Mouse (Mus musculus) layer of hippocampus, postnatal 25 days (tissue): ENCODE measurements around the gene Cyp2e1. TPM values are rescaled to one million over a fixed set of nuclear protein-coding genes. Genes with fewer than 3 reads are reported as not detected.

ENCODE experiments used
- DNase-seq, 2 experiments: peaks; one replicate each; pipeline ENCODE4 v3.0.0; 2022; ENCODE audit warnings: mixed read lengths in 2 of 2, low spot score in 1 of 2; ENCODE audit errors: extremely low spot score in 1 of 2
- total RNA-seq, 2 experiments: library from RNA; stranded (reverse); gene quantifications; 2 replicates each; pipeline ENCODE4 v1.2.3; 2021

Gene Cyp2e1
- total RNA-seq, 2 experiments from 2014 or later = not detected

- DNase-seq = no peak
Observed at GRCm38 (mm10) chr7:140802629-140803028, 39.1 kb downstream of the Cyp2e1 start.

DNA sequence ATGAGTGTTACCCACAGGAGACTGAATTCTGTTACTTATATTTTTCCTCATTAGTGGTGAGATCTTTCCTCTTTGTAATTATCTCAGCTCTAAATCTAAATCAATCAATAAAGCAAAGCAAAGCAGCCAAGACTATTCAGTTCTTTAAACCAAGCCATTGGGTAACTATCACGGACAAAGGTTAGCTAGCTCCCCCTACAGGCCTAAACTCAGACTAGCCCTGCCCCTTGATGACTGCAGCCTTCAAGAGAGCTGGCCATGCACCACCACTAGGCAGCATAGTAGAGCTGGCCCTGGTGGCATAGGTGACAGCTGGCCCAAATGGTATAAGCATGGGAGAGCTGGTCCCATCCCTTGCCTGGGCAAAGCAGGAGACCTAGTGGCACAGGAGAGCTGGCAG is 42.2 kb downstream of the Cyp2e1 start:
- DNase-seq = peak in 1 of 2 experiments; percentile 48

- no peak for DNase-seq
Observed at GRCm38 (mm10) chr7:140810496-140810895, 47.0 kb downstream of the Cyp2e1 start.

- DNase-seq = no peak
Observed at GRCm38 (mm10) chr7:140811714-140812113, 48.2 kb downstream of the Cyp2e1 start.

DNA sequence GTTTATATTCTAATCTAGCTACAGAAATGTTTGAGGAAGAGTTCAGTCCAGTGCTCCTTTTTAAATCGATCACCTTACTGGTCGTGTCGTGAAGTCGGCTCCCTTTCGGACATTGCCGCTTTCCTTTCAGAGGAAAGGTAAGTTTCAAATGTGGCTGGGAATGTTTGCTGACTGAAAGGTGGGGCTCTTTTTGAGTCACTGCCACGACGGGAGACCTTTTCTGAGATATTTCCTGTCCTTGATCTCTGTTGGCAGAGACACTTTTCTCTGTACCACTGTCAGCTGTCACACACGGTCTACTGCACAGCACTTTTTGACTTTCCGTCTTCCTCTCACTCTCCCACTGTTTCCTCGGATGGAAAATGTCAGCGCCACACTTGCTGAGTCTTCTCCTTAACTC is 49.3 kb downstream of the Cyp2e1 start:
- no peak for DNase-seq

- DNase-seq = no peak
Observed at GRCm38 (mm10) chr7:140820173-140820572, 56.6 kb downstream of the Cyp2e1 start.

DNA sequence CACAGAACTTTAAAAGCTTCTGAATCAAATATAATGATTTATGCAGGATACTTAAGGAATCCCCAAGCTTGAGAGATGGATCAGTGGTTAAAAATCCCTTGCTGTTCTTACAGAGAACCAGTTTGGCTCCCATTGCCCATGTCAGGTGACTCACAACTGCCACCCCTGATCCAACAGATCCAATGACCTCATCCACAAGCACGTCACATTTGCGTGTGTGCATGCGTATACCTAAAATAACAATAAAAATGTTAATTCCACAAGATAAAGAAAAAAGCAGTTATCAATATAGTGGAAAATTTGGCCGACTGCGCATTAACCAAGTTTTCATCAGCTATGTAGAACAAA is 57.7 kb downstream of the Cyp2e1 start:
- no peak for DNase-seq

DNA sequence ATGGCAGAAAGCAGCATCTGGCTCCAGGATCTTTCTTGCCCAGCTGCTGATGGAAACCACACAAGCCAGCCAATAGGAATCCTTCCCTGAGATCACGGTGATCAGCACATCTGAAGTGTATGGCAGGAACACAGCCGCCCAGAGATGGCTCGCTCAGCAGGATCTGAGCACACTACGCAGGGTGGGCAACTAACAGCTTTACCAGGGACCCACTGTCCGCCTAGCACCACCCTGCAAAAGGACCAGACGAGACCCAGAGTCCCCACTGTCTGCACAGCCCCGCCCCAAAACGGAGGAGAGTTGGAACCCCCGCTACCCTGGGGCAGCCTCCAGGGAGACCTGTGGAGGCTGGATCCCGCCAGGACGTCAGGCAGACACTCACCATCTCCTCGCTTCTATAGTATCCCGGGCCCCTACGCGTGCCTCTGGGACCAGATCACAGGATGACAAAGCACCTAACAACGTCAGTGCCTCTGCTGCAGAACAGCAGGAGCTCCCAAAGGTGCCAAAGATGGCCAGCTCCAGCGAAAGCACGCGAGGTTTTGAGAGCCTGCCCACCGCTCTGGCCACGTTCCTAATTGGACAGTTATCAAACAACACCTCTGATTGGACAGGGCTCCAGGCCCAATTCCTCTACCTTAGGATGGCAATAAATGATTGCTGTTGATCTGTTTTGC is 58.3 kb downstream of the Cyp2e1 start, which contains the start of gene Zfp941:
Zfp941 (minus strand) TSS at position 526 of the 677 bp plus-strand sequence.
- DNase-seq = no peak

- no peak for DNase-seq
Observed at GRCm38 (mm10) chr7:140822731-140823130, 59.2 kb downstream of the Cyp2e1 start.

Other genes starting within 250 kb of the Cyp2e1 start
- not detected for gene Olfr538, start 195.9 kb upstream of the Cyp2e1 start, total RNA-seq
- gene Olfr46, start 162.5 kb upstream of the Cyp2e1 start, total RNA-seq = under 1 TPM; 0.30 to 0.45 TPM
- not detected for gene Olfr61, start 134.8 kb upstream of the Cyp2e1 start, total RNA-seq
- gene Olfr53, start 117.3 kb upstream of the Cyp2e1 start, total RNA-seq = not detected
- under 1 TPM; 0.10 to 0.21 TPM for gene Olfr539, start 103.8 kb upstream of the Cyp2e1 start, total RNA-seq
- under 1 TPM in 1 of 2 experiments, not detected in 1; 0.23 TPM for gene Olfr45, start 81.8 kb upstream of the Cyp2e1 start, total RNA-seq
- not detected for gene Olfr541, start 66.5 kb upstream of the Cyp2e1 start, total RNA-seq
- gene Syce1, start 24.1 kb downstream of the Cyp2e1 start, total RNA-seq = not detected
- 10 to 100 TPM; 11.6 to 13.6 TPM for gene Zfp941, start 58.4 kb downstream of the Cyp2e1 start, total RNA-seq
- gene Urah, start 71.3 kb downstream of the Cyp2e1 start, total RNA-seq = 1 to 10 TPM; 1.6 to 1.7 TPM
- gene Scgb1c1, start 81.8 kb downstream of the Cyp2e1 start, total RNA-seq = not detected
- gene Odf3, start 84.1 kb downstream of the Cyp2e1 start, total RNA-seq = not detected
- not detected for gene Gm45785, start 92.6 kb downstream of the Cyp2e1 start, total RNA-seq
- gene Ric8a, start 93.2 kb downstream of the Cyp2e1 start, total RNA-seq = 10 to 100 TPM; 79.1 to 86.5 TPM
- gene Bet1l, start 93.8 kb downstream of the Cyp2e1 start, total RNA-seq = 10 to 100 TPM; 26.6 to 29.6 TPM
- gene Psmd13, start 118.2 kb downstream of the Cyp2e1 start, total RNA-seq = 100 to 1,000 TPM; 107 to 117 TPM
- 10 to 100 TPM; 67.0 to 77.5 TPM for gene Sirt3, start 118.6 kb downstream of the Cyp2e1 start, total RNA-seq
- 1 to 10 TPM; 1.3 to 2.8 TPM for gene Cox8b, start 136.7 kb downstream of the Cyp2e1 start, total RNA-seq
- under 1 TPM; 0.21 to 0.37 TPM for gene Nlrp6, start 157.2 kb downstream of the Cyp2e1 start, total RNA-seq
- gene Pgghg, start 177.7 kb downstream of the Cyp2e1 start, total RNA-seq = 1 to 10 TPM; 4.0 to 7.1 TPM
- not detected for gene Ifitm5, start 186.6 kb downstream of the Cyp2e1 start, total RNA-seq
- not detected for gene Gm45717, start 192.2 kb downstream of the Cyp2e1 start, total RNA-seq
- gene Ifitm2, start 192.2 kb downstream of the Cyp2e1 start, total RNA-seq = 10 to 100 TPM in 1 of 2 experiments, 1 to 10 TPM in 1; 9.7 to 13.4 TPM
- gene Ifitm1, start 203.5 kb downstream of the Cyp2e1 start, total RNA-seq = 1 to 10 TPM; 1.3 to 1.5 TPM
- 10 to 100 TPM; 11.9 to 13.8 TPM for gene Ifitm3, start 247.0 kb downstream of the Cyp2e1 start, total RNA-seq